Mouse (Mus musculus) spleen, postnatal 36 days (tissue): Measurements from ENCODE around the gene Ppp2r5a.

Source experiments
- DNase-seq, 2 experiments: peaks; one replicate each; pipeline ENCODE4 v3.0.0; 2022; ENCODE audit warnings: low spot score in 2 of 2, mixed read lengths in 1 of 2

The Ppp2r5a gene

DNA sequence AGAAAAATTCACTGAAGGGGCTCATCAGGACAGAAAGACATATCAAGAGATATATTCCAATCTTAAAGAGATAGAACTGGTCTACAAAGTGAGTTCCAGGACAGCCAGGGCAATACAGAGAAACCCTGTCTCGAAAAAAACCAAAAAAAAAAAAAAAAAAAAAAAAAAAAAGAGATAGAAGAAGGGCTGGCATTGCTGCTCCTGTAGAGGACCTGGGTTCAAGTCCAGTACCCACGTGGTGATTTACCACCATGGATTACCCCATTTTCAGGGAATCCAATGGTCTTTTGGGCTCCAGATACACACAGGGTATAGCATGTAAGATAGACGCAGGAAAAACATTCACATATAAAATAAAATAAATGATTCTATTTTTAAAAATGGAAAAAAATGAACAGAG is 22.2 kb downstream of the Ppp2r5a start:
- DNase-seq: no peak

DNA sequence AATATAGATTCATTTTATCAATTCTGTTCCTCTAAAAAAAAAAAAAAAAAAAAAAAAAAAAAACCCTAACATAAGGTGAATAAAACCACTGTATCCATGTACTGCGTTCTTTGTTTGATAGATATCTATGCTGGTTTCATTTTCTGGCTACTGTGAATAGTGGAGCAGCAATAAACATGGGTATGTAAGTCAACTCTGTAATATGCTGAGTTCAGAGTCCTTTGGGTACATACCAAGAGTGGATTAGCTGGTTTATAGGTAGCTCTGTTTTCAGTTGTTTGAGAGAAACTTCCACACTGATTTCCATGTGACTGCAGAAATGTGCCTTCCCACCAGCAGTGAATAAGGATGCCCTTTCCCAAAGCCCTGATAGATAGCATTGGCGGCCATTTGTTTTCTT is 25.0 kb downstream of the Ppp2r5a start:
- DNase-seq: no peak

- no peak for DNase-seq
These were observed 27.5 kb downstream of the Ppp2r5a start for GRCm38 (mm10) chr1:191375644-191375998.

GRCm38 (mm10) chr1:191374993-191375643 is 28.0 kb downstream of the Ppp2r5a start:
- no peak for DNase-seq

DNA sequence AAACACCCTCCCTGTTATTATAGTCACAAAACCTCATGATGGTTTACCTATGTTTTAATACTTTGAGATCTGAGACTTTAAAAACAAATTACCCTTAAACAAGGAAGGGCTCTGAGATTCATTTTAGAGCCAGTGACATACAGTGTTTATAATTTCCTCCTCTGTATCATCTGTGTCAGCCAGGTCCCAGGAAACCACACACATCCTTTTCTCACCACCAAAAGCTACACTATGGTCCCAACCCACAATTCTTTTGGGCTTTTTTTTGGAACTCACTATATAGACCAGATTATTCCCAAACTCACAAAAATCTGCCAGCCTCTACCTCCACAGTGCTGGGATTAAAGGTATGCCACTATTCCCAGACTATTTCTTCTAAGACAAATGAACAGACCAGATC is 33.9 kb downstream of the Ppp2r5a start:
- no peak for DNase-seq

DNA sequence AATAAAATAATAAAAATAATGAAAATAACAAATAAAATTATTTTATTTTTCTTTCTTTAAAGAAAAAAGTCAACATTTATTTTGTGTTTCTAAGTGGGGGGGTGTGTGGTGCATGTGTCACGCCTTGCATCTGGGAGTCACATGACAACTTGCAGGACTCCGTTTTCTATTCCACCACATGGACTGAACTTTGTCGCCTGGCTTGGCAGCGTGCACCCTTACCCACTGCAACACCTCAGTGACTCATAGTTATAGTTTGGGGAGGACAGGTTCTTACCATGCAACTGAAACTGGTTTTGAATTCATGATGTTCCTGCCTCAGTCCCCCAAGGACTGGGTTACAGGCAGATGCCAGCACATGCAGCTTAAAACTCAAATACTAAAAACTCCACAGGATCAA is 34.9 kb downstream of the Ppp2r5a start:
- no peak for DNase-seq

- peak; percentile 46 to 49 for DNase-seq
These were observed 38.6 kb downstream of the Ppp2r5a start for GRCm38 (mm10) chr1:191364477-191364876.

DNA sequence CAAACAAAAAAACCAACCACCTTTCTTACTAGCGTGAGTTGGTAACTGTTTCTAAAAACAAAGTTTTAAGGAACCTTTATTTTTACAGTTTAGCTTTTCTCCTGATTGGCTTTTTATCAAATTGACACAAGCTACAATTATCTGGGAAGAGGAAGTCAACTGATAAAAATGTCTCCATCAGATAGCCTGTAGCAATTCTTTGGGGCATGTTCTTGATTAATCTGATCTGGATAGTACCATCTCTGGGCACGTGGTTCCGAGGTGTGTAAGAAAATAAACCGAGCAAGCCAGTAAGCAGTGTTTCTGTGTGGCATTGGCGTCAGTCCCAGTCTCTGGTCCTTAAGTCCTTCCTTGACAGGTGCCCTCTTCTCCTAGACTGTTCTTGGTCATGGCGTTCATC is 40.7 kb downstream of the Ppp2r5a start:
- DNase-seq: no peak

- no peak for DNase-seq
These were observed 43.6 kb downstream of the Ppp2r5a start for GRCm38 (mm10) chr1:191359478-191359877.

- DNase-seq: no peak
These were observed 46.1 kb downstream of the Ppp2r5a start for GRCm38 (mm10) chr1:191356936-191357335.

- DNase-seq: no peak
These were observed 49.2 kb downstream of the Ppp2r5a start for GRCm38 (mm10) chr1:191353836-191354235.

DNA sequence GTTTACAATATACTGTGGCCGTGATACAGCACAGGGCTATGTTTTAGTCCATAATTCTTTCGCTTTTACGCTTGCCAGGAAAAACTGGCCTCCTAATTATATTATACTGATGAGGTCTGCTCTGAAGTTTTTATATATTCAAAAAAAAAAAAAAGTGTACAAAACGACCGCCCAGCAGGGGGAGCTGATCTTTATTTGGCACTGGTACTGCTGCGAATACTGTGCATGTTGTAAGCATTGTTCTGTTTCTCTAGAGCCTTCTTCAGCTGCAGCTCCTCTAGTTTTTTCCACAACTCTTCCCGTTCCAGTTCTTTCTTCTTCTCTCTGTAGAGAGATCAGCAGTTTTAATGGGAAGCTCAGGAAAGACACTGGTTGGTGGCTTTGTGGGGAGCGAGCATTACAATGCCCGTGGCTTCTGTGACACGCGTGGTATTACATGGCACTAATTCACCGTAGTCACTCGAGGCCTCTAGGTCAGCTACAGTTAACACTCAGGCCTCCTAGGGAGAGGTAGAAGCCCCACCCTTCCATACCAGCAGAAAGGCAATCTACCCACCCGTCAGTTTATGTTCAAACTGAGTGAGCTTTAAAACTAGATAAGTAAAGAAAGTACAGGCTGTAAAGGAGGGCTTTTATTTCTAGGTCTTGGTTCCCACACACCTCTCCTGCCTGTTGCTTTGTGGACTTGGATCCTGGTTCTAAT is 50.1 kb downstream of the Ppp2r5a start:
- DNase-seq: no peak

DNA sequence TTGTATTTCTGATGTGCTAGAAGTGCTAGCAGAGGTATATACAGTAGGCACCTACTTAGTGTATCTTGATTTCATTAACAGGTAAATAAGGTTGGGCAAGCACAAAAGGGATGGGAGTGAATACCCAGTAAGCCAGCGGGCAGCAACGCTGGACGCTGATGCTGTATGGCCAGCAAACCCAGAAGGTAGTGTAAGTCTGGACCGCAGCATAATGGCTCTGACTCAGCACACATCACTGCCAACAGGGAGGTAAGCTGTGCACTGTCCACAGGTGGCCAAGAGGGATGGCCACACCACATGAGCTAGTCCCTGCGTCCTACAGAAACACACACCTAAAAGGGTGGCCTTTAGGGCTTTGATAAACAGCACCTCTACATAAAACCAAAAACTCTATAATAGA is 52.7 kb downstream of the Ppp2r5a start:
- DNase-seq: no peak

DNA sequence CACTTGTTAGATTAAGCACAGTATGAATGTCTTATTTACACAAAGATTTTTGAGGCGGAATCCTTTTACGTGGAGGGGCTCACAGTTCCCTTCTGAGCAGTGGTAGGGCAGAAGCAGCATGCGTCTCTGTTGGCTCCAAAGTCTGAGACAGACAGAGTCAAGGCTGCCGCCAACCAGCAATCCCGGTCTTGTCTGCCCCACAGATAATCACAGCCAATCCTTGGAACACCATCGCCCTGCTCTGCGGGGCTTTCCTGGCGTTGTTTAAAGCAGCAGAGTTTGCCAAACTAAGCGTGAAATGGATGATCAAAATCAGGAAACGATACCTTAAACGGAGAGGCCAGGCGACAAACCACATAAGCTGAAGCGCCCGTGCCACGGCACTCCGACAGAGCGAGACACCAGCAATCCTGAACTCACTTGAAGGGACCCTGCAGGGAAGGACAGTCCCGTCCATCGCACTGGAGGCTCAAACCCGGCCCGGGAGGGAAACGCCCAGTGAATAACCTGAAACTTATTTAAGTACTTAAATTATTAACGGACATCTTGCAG is 53.5 kb downstream of the Ppp2r5a start:
- no peak for DNase-seq

GRCm38 (mm10) chr1:191348996-191349395 is 54.1 kb downstream of the Ppp2r5a start:
- no peak for DNase-seq

DNA sequence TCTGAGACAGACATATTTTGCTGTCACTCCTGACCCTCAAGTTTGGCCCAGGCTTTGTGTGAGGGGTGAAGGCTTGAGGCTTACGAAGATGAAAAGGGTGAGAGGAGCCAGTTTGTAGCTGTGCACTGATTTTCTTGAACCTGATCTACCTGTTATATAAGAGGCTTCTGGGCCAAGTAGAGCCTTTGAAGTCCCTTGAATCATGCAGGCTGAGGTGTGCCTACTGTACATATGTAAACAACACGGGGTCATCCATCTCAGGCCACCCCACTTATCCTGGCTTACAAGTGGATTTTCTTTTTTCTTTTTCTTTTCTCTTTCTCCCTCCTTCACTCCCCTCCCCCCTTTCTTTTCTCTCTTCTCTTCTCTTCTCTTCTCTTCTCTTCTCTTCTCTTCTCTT is 54.5 kb downstream of the Ppp2r5a start:
- DNase-seq: no peak

DNA sequence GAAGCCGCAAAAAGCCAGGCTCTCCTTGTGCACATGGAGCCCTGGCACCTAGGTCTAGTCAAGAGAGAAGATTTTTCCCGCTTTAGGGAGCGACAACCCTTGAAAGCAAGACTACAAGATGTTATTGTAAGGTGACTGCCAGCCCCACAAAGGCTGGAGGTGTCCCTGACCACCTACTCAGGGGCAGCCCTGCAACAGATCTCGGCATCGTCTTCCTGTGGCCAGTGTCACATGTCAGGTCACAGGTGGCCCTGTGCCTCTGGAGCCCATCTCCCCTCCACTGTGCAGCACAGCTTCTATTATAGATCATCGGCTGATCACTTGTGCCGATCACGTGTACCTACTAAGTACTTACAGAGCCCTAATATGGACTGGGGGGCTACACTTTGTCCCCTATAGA is 55.5 kb downstream of the Ppp2r5a start:
- DNase-seq: no peak

DNA sequence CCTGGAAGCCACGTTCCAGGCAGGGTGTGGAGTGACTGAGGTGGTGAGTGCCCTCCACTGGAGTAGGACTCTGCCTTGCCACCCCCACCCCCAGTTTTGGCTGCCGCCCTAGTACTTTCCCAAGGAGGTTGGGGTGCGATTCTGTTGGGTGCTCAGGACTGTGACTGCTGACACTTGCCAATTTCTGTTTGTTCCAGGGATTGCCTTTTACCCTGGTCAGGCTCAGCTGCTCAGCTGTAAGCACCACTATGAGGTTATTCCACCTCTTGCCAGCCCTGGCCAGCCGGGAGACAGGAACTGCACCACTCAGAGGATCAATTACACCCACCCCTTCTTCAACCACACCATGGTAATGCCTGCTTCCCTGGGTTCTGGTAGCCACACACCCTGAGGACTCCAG is 62.5 kb downstream of the Ppp2r5a start:
- DNase-seq: no peak

DNA sequence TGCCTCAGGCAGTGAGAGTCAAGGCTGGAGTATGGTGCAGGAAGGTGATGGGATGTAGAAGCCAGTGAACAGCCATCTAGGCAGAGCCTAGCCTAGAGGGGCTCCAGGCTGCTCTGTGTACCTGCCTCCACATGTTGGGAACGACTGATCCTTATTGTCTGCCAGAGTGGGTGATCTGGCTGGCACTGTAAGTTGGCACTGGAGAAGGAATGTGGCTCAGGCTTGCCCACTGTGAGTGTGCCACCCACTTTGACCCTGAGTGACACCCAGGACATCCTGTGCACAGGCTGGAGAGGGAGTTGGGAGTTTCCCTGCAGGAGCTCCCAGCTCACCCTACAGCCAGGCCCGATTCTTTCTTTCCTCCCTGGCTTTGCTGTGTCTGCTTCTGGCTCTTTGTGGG is 63.2 kb downstream of the Ppp2r5a start:
- no peak for DNase-seq

DNA sequence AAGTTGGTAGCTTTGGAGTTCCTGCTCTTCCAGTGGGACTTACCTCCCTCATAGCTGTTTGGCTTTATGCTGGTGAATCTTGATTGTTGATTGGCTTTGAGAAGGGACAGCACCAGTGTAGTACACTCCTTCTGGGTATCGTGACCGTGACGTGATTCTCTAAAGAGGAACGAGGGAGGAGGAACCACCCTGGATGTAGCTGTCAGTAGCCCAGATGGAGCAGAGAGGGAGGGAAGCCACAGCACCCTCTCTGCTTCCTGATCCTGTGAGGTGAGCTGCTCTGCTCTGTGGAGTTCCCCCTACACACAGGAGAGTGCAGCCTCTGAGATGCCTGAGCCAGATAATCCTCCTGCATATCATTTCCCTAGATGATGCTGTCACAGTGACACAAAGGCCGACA is 68.6 kb downstream of the Ppp2r5a start:
- DNase-seq: no peak

DNA sequence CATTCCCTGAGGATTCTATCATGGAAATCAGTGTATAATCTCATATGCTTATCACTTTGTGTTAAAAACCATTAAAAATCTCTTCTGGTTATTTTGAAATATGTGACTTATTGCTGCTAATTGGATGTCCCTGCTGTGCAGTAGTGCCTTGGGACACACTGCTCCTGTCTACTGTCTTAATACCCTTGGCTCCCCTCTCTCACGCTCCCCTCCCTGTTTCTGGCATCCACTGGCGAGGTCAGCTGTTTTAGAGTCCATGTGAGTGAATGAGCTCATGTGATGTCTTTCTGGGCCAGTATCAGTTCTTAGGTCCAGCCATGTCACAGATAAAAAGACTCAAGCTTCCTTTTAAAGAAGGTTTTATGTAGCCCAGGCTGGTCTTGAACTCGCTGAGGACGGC is 72.7 kb downstream of the Ppp2r5a start:
- DNase-seq: no peak

DNA sequence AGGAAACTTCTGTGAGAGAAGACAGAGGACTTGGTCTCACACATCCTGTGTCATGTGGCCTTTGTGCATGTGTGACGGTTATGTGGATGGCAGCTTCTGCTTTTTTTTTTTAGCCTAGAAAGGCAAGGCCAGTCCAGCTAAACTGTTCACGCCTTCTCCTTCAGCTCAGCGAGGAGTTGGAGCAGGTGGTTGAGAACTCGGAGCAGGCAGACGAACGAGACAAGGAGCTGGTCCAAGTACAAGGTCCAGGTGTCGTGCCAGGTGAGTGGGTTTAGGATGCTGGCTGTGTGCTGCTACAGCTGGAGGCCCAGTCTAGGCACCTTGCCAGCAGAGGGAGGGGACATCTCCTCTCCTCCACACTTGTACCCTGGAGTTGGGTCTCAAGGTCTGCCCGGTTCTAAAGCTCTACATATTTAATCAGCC is 75.0 kb downstream of the Ppp2r5a start:
- peak; percentile 41 to 51 for DNase-seq

GRCm38 (mm10) chr1:191327258-191327657 is 75.8 kb downstream of the Ppp2r5a start:
- DNase-seq: no peak
